Mouse (Mus musculus): Measurements from ENCODE around the gene Patj. TPM values are rescaled to one million over a fixed set of nuclear protein-coding genes. Genes with fewer than 3 reads are reported as not detected.
"Not testable (repeated sequence)": the region's sequence is repeated elsewhere in the genome, so short reads cannot be mapped to it uniquely, and the experiment has no call there.

Gene Patj
- total RNA-seq, 2 experiments from 2014 or later, result 6.6 to 7.7 TPM

- DNase-seq, result peak; percentile 7
Measured at GRCm38 (mm10) chr4:98577275-98577674, 181.7 kb downstream of the Patj start.

GRCm38 (mm10) chr4:98577957-98578541 lies 182.5 kb downstream of the Patj start:
- no peak for DNase-seq

GRCm38 (mm10) chr4:98581456-98581855 lies 185.9 kb downstream of the Patj start:
- DNase-seq, result no peak

- DNase-seq, result no peak
Measured at GRCm38 (mm10) chr4:98584023-98584422, 188.4 kb downstream of the Patj start.

- DNase-seq, result no peak
Measured at GRCm38 (mm10) chr4:98586303-98586702, 190.7 kb downstream of the Patj start.

- DNase-seq, result no peak
Measured at GRCm38 (mm10) chr4:98587686-98588085, 192.1 kb downstream of the Patj start.

- DNase-seq, result no peak
Measured at GRCm38 (mm10) chr4:98593961-98594360, 198.4 kb downstream of the Patj start.

GRCm38 (mm10) chr4:98598546-98598971 lies 203.0 kb downstream of the Patj start:
- no peak for DNase-seq

- DNase-seq, result no peak
Measured at GRCm38 (mm10) chr4:98599358-98599757, 203.8 kb downstream of the Patj start.

- DNase-seq, result no peak
Measured at GRCm38 (mm10) chr4:98603131-98603530, 207.5 kb downstream of the Patj start.

GRCm38 (mm10) chr4:98610501-98610900 lies 214.9 kb downstream of the Patj start:
- DNase-seq, result no peak

- no peak for DNase-seq
Measured at GRCm38 (mm10) chr4:98614395-98614794, 218.8 kb downstream of the Patj start.

GRCm38 (mm10) chr4:98619199-98619598 lies 223.6 kb downstream of the Patj start:
- no peak for DNase-seq

- DNase-seq, result no peak
Measured at GRCm38 (mm10) chr4:98620986-98621784, 225.6 kb downstream of the Patj start.

- DNase-seq, result no peak
Measured at GRCm38 (mm10) chr4:98622180-98622579, 226.6 kb downstream of the Patj start.

GRCm38 (mm10) chr4:98622996-98623673 lies 227.6 kb downstream of the Patj start:
- no peak for DNase-seq

GRCm38 (mm10) chr4:98628286-98628685 lies 232.7 kb downstream of the Patj start:
- DNase-seq, result no peak

GRCm38 (mm10) chr4:98629217-98629616 lies 233.6 kb downstream of the Patj start:
- not testable (repeated sequence) for DNase-seq

GRCm38 (mm10) chr4:98635140-98635837 lies 239.7 kb downstream of the Patj start:
- no peak for DNase-seq

GRCm38 (mm10) chr4:98638731-98639130 lies 243.1 kb downstream of the Patj start:
- no peak for DNase-seq

- DNase-seq, result no peak
Measured at GRCm38 (mm10) chr4:98653650-98654049, 258.1 kb downstream of the Patj start.

- DNase-seq, result no peak
Measured at GRCm38 (mm10) chr4:98654419-98654821, 258.8 kb downstream of the Patj start.

GRCm38 (mm10) chr4:98656759-98657158 lies 261.2 kb downstream of the Patj start:
- no peak for DNase-seq

Measured in adrenal gland, postnatal 10 days (tissue).